Mouse (Mus musculus): Measurements from ENCODE around the gene Yju2. TPM values are rescaled to one million over a fixed set of nuclear protein-coding genes. Genes with fewer than 3 reads are reported as not detected.

Yju2 gene
- polyA plus RNA-seq, 1 experiment from 2014 or later: 18.1 TPM

Other genes with a start within 250 kb of the Yju2 start
- 4.0 and 4.8 TPM in 2 replicates for gene Pot1b, start 246.5 kb upstream of the Yju2 start, polyA plus RNA-seq (2014; fragmentation: Nextera tagmentation; extraction: Ambion mirVana)
- 0.12 and 0.16 TPM in 2 replicates for gene Adgre4, start 209.1 kb upstream of the Yju2 start, polyA plus RNA-seq (2014; fragmentation: Nextera tagmentation; extraction: Ambion mirVana)
- gene Zfp119a, start 80.2 kb upstream of the Yju2 start, polyA plus RNA-seq (2014; fragmentation: Nextera tagmentation; extraction: Ambion mirVana): 11.3 TPM in 2 replicates
- gene Zfp959, start 67.0 kb upstream of the Yju2 start, polyA plus RNA-seq (2014; fragmentation: Nextera tagmentation; extraction: Ambion mirVana): 14.0 and 16.1 TPM in 2 replicates
- gene Zfp119b, start 9.6 kb upstream of the Yju2 start, polyA plus RNA-seq (2014; fragmentation: Nextera tagmentation; extraction: Ambion mirVana): 9.4 and 10.5 TPM in 2 replicates
- 5.6 and 8.1 TPM in 2 replicates for gene Ebi3, start 6.5 kb upstream of the Yju2 start, polyA plus RNA-seq (2014; fragmentation: Nextera tagmentation; extraction: Ambion mirVana)
- gene Shd, start 11.4 kb downstream of the Yju2 start, polyA plus RNA-seq (2014; fragmentation: Nextera tagmentation; extraction: Ambion mirVana): 149 and 167 TPM in 2 replicates
- 167 and 175 TPM in 2 replicates for gene Fsd1, start 27.4 kb downstream of the Yju2 start, polyA plus RNA-seq (2014; fragmentation: Nextera tagmentation; extraction: Ambion mirVana)
- gene Stap2, start 46.5 kb downstream of the Yju2 start, polyA plus RNA-seq (2014; fragmentation: Nextera tagmentation; extraction: Ambion mirVana): 5.6 and 6.0 TPM in 2 replicates
- 146 and 151 TPM in 2 replicates for gene Mpnd, start 46.6 kb downstream of the Yju2 start, polyA plus RNA-seq (2014; fragmentation: Nextera tagmentation; extraction: Ambion mirVana)
- gene Sh3gl1, start 77.5 kb downstream of the Yju2 start, polyA plus RNA-seq (2014; fragmentation: Nextera tagmentation; extraction: Ambion mirVana): 91.1 and 94.1 TPM in 2 replicates
- gene Chaf1a, start 81.3 kb downstream of the Yju2 start, polyA plus RNA-seq (2014; fragmentation: Nextera tagmentation; extraction: Ambion mirVana): 3.1 and 3.6 TPM in 2 replicates
- gene Ubxn6, start 115.9 kb downstream of the Yju2 start, polyA plus RNA-seq (2014; fragmentation: Nextera tagmentation; extraction: Ambion mirVana): 72.0 and 75.6 TPM in 2 replicates
- 95.0 and 98.1 TPM in 2 replicates for gene Hdgfl2, start 120.5 kb downstream of the Yju2 start, polyA plus RNA-seq (2014; fragmentation: Nextera tagmentation; extraction: Ambion mirVana)
- 0.12 and 0.20 TPM in 2 replicates for gene Plin4, start 150.7 kb downstream of the Yju2 start, polyA plus RNA-seq (2014; fragmentation: Nextera tagmentation; extraction: Ambion mirVana)
- gene Plin5, start 158.5 kb downstream of the Yju2 start, polyA plus RNA-seq (2014; fragmentation: Nextera tagmentation; extraction: Ambion mirVana): 1.9 and 2.1 TPM in 2 replicates
- 0.19 and 0.20 TPM in 2 replicates for gene Lrg1, start 162.9 kb downstream of the Yju2 start, polyA plus RNA-seq (2014; fragmentation: Nextera tagmentation; extraction: Ambion mirVana)
- 18.3 and 20.5 TPM in 2 replicates for gene Sema6b, start 181.2 kb downstream of the Yju2 start, polyA plus RNA-seq (2014; fragmentation: Nextera tagmentation; extraction: Ambion mirVana)
- gene Tnfaip8l1, start 203.4 kb downstream of the Yju2 start, polyA plus RNA-seq (2014; fragmentation: Nextera tagmentation; extraction: Ambion mirVana): 8.4 and 9.9 TPM in 2 replicates
- gene Mydgf, start 224.8 kb downstream of the Yju2 start, polyA plus RNA-seq (2014; fragmentation: Nextera tagmentation; extraction: Ambion mirVana): 67.8 and 70.8 TPM in 2 replicates